Mouse (Mus musculus) embryo, embryonic 11 days (tissue): Measurements from ENCODE around the gene Il1rap.

Experiments used
- DNase-seq: peaks from one replicate; pipeline ENCODE4 v3.0.0-alpha.2; 2015

Gene Il1rap

DNA sequence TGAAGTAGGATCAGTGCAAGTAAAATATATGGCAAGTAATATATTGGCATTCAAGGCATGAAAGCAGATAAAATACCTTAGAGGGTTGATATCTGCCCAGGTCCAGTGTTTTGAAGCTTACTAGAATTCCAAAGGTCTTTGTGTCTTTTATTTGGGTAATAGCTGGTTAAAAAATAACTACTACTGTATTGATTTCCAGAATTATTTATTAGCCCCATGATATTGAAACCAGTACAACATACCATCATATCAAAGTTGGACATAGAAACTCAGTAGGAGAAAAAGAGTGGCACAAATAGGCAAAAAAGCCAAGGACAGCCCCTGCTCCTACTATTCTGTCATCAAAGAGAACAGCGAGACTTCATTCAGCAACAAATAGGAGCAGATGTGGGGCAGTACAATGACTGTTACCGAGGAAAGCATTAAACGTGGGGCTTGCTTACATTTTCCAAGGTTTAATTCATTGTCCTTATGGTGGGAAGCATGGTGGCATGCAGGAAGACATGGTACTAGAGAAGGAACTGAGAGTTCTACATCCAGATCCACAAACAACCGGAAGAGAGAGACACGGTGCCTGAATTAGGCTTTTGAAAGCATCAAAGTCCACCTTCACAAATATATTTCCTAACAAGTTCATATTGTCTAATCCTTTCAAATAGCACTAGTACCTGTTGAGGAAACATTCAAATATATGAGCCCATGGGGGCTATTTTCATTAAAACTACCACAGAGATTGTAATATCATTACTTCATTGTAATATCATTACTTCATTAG is 174.1 kb downstream of the Il1rap start:
- DNase-seq: no peak

DNA sequence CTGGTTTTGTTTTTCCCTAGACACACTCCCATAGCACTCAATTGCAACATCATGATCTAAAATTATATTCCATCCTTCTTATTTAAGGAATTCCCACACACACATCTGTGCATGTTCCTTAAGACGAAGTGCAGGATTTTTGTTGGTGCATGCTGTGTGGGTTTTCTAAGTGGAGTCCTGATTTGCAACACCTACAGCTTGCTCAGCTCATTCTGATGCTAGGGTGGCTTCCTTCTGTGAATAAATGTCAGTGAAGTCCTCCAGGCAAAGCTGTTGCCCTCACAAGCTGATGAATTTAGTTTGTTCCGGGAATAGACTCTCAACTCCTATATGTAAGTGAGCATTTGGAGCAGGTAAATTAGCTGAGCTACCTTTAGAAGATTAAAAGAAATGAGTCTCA is 194.5 kb downstream of the Il1rap start:
- no peak for DNase-seq

DNA sequence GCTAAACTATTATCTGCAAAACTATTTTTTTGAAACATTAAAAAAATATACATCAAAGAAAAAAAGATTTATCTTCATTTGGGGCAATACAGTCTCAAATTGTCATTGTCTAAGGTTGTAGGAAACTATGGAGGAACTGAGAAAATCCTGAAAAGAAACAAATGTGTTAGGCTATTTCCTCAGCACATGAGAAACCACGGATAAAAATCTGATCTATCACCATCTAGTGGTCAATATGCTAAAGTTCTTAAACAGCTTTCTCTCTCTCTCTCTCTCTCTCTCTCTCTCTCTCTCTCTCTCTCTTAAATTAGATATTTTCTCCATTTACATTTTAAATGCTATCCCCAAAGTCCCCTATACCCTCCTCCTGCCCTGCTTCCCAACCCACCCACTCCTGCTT is 195.6 kb downstream of the Il1rap start:
- peak; percentile 10 for DNase-seq
